In genomic region chr19:30690691-30691090, GRCm38 (mm10) we compare ENCODE assay signal across 26 mouse cellular contexts.
"Had no signal": no experiment of that assay in that cellular context is flagged by ENCODE, and none has a peak within 500 bp of the region (broad histone marks: within the 10 kb centered on the region; RNA-seq: fewer than 3 reads in every experiment).

No protein-coding gene starts in this region.

- H3K27ac ChIP-seq: heart, adult 2 months; heart, embryonic 13.5 days; heart, embryonic 15.5 days; hindbrain, embryonic 13.5 days; hindbrain, embryonic 15.5 days; hindbrain, postnatal 0 days; kidney, embryonic 15.5 days; kidney, postnatal 0 days; layer of hippocampus, adult 2 months; left cerebral cortex, adult 2 months; limb, embryonic 10.5 days; limb, embryonic 12.5 days; liver, embryonic 13.5 days had no signal

- H3K4me3 ChIP-seq: heart, adult 2 months; heart, embryonic 13.5 days; heart, embryonic 15.5 days; hindbrain, embryonic 13.5 days; hindbrain, embryonic 15.5 days; kidney, embryonic 15.5 days; layer of hippocampus, adult 2 months; left cerebral cortex, adult 2 months; limb, embryonic 10.5 days; limb, embryonic 12.5 days; liver, embryonic 13.5 days had no signal

- H3K27me3 ChIP-seq: heart, embryonic 13.5 days; heart, embryonic 15.5 days; hindbrain, embryonic 13.5 days; hindbrain, embryonic 15.5 days; kidney, embryonic 15.5 days; limb, embryonic 12.5 days; liver, embryonic 13.5 days had no signal

- H3K9me3 ChIP-seq: heart, embryonic 13.5 days; heart, embryonic 15.5 days; hindbrain, embryonic 13.5 days; hindbrain, embryonic 15.5 days; kidney, embryonic 15.5 days; limb, embryonic 10.5 days; limb, embryonic 12.5 days; liver, embryonic 13.5 days had no signal

- H3K36me3 ChIP-seq: heart, embryonic 13.5 days; heart, embryonic 15.5 days; hindbrain, embryonic 13.5 days; hindbrain, embryonic 15.5 days; kidney, embryonic 15.5 days; limb, embryonic 10.5 days; limb, embryonic 12.5 days; liver, embryonic 13.5 days had no signal

- DNase-seq: gastrocnemius, postnatal 14 days; gastrocnemius, postnatal 36 days; heart, adult 11 months; heart, adult 2 months; heart, postnatal 14 days; heart, postnatal 36 days; kidney, adult 11 months; kidney, adult 2 months; kidney, adult 9 months; kidney, postnatal 14 days; kidney, postnatal 36 days; liver; liver, embryonic 13.5 days had no signal

- ATAC-seq: hindbrain, postnatal 0 days had no signal

- H3K4me2 ChIP-seq: heart, embryonic 11.5 days; heart, embryonic 13.5 days; heart, embryonic 15.5 days; hindbrain, embryonic 13.5 days; hindbrain, embryonic 15.5 days; kidney, embryonic 15.5 days; limb, embryonic 12.5 days; liver, embryonic 11.5 days; liver, embryonic 13.5 days had no signal

- H3K4me1 ChIP-seq: heart, embryonic 13.5 days; heart, embryonic 15.5 days; hindbrain, embryonic 13.5 days; hindbrain, embryonic 15.5 days; kidney, embryonic 15.5 days; limb, embryonic 10.5 days; limb, embryonic 12.5 days; liver, embryonic 13.5 days had no signal

- H3K9ac ChIP-seq: heart, embryonic 13.5 days; heart, embryonic 15.5 days; hindbrain, embryonic 13.5 days; hindbrain, embryonic 15.5 days; kidney, embryonic 15.5 days; limb, embryonic 12.5 days; liver, embryonic 13.5 days had no signal
